Mouse (Mus musculus) limb, embryonic 12.5 days (tissue): ENCODE measurements at regions not wholly inside any gene's neighbourhood (a gene's known extent, or its start where the extent isn't known, plus 50 kb on each side); places are given as distances from the start of the nearest gene placed in this dataset.

ENCODE experiments used
- ATAC-seq: fragments of 200-750 bp; cut with Nextera tagmentation; 2 replicates; pipeline ENCODE4 v1.8.0; 2017; ENCODE audit warnings: low read depth, moderate TSS enrichment; ENCODE audit not compliant: insufficient number of reproducible peaks, insufficient read depth, low FRiP score, low TSS enrichment
- H3K27ac ChIP-seq: fragments of 300-500 bp; sonication (generic); 2 replicates; pipeline ENCODE4 v1.5.1; 2016; ENCODE audit warnings: mild to moderate bottlenecking, moderate library complexity
- H3K27me3 ChIP-seq: fragments of 300-500 bp; sonication (generic); 2 replicates; pipeline ENCODE4 v1.6.1; 2016; ENCODE audit warnings: mild to moderate bottlenecking, moderate library complexity
- H3K36me3 ChIP-seq: fragments of 300-500 bp; sonication (generic); 2 replicates; pipeline ENCODE4 v1.6.1; 2016; ENCODE audit warnings: mild to moderate bottlenecking, moderate library complexity
- H3K4me1 ChIP-seq: fragments of 300-500 bp; sonication (generic); replicated peaks from 2 replicates; pipeline ENCODE4 v1.6.1; 2016
- H3K4me2 ChIP-seq: fragments of 300-500 bp; sonication (generic); 2 replicates; pipeline ENCODE4 v1.6.1; 2016; ENCODE audit warnings: mild to moderate bottlenecking, moderate library complexity
- H3K4me3 ChIP-seq: fragments of 300-500 bp; sonication (generic); replicated peaks from 2 replicates; pipeline ENCODE4 v1.5.1; 2016; ENCODE audit warnings: mild to moderate bottlenecking
- H3K9ac ChIP-seq: fragments of 300-500 bp; sonication (generic); replicated peaks from 2 replicates; pipeline ENCODE4 v1.6.1; 2016; ENCODE audit warnings: mild to moderate bottlenecking, moderate library complexity
- H3K9me3 ChIP-seq: fragments of 300-500 bp; sonication (generic); 2 replicates; pipeline ENCODE4 v1.6.1; 2016; ENCODE audit warnings: mild to moderate bottlenecking, moderate library complexity
- WGBS: fragments of 180-500 bp; shearing (Covaris S2); methylation state at CpG from one replicate; pipeline ENCODE4 v1.1.7; 2016; 5-methylcytosine and 5-hydroxymethylcytosine counted together

GRCm38 (mm10) chr12:109951884-109952456, 326.9 kb upstream of the Dio3 start:
- Histone ChIP-seq H3K27me3 (0 out of 2 replicates have a peak, but pooled peaks cover 2% of the 10 kb centered on the region), H3K27ac (0 out of 2 replicates have a peak overlapping the region, but pooled peaks have one; percentile 37), H3K9me3 (no peaks in the 10 kb centered on the region), H3K4me3 (no peak overlapping the region), H3K4me1 (peaks cover 43% of the 10 kb centered on the region), H3K36me3 (no peaks in the 10 kb centered on the region), H3K9ac (no peak overlapping the region; the same call in 1 of the 2 replicates), H3K4me2 (no peak overlapping the region)
- no peak for ATAC-seq
- WGBS: 71% methylated on average over 10 of the region's 10 CpGs

DNA sequence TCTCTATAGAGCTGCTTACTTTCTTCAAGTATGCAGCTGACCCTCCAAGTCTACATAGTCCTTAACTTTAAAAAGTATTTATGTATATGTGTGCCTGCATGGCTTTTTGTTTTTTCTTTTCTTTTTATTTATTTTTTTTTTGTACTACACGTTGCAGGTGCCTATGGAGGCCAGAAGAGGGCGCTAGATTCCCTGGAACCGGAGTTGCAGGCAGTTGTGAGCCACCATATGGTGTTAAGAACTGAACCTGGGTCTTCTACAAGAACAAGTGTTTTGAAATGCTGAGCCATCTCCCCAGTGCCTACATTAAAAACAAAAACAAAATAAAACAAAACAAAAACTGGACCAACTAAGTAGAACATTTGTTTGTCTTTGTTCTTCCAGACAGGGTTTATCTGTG, 325.9 kb upstream of the Dio3 start:
- Histone ChIP-seq H3K27me3 (no peaks in the 10 kb centered on the region), H3K4me2 (no peak overlapping the region), H3K36me3 (no peaks in the 10 kb centered on the region), H3K9me3 (no peaks in the 10 kb centered on the region), H3K4me3 (no peak overlapping the region), H3K4me1 (peaks cover 42% of the 10 kb centered on the region), H3K9ac (no peak overlapping the region), H3K27ac (no peak overlapping the region)
- no peak for ATAC-seq
- 64% methylated on average over 3 of the region's 3 CpGs for WGBS

- no peak for ATAC-seq
- Histone ChIP-seq H3K9ac (no peak overlapping the region), H3K36me3 (no peaks in the 10 kb centered on the region), H3K4me3 (no peak overlapping the region), H3K9me3 (no peaks in the 10 kb centered on the region), H3K27me3 (peaks cover 11% of the 10 kb centered on the region; the same call in 1 of the 2 replicates), H3K4me2 (no peak overlapping the region), H3K27ac (no peak overlapping the region), H3K4me1 (peaks cover 14% of the 10 kb centered on the region)
- 81% methylated on average over 3 of the region's 3 CpGs for WGBS
Measured at GRCm38 (mm10) chr12:109957305-109957704, 321.6 kb upstream of the Dio3 start.

DNA sequence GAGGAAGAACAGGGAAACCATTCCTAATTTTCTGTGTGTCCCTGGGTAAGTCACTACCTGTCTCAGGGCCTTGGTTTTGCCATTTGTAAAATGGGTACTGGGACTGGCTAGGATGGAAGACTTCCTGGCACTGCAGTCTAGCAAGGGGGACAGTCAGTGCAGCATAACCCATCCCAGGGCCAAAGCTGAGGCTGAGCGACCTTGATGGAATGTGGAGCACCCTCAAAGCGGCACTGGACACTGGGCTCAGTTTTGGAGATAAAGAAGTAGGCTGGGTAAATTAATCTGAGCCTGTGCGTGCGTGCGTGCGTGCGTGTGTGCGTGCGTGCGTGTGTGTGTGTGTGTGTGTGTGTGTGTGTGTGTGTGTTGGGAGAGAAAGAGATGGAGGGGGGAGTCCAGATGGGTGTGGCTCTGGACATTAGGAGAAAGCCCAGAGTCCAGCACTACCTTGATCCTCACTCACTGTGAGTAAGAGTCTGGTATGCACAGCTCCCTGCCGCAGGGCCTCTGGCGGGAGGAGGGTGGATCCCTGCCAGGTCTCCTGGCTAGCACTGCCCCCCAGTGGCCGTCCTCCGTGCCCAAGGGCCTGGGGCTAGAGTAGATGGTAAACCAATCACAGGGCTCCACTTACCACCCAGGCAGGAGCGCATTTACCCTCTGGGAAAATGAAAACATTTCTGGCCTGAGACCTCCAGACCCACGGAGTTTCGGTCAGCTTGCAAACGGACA, 320.3 kb upstream of the Dio3 start:
- Histone ChIP-seq H3K36me3 (no peaks in the 10 kb centered on the region), H3K4me1 (peaks cover 13% of the 10 kb centered on the region), H3K27me3 (peaks cover 15% of the 10 kb centered on the region; the same call in 1 of the 2 replicates), H3K9me3 (no peaks in the 10 kb centered on the region), H3K9ac (no peak overlapping the region), H3K4me2 (no peak overlapping the region), H3K4me3 (no peak overlapping the region), H3K27ac (no peak overlapping the region)
- WGBS: 45% methylated on average over 18 of the region's 18 CpGs
- ATAC-seq: peak; percentile 82

DNA sequence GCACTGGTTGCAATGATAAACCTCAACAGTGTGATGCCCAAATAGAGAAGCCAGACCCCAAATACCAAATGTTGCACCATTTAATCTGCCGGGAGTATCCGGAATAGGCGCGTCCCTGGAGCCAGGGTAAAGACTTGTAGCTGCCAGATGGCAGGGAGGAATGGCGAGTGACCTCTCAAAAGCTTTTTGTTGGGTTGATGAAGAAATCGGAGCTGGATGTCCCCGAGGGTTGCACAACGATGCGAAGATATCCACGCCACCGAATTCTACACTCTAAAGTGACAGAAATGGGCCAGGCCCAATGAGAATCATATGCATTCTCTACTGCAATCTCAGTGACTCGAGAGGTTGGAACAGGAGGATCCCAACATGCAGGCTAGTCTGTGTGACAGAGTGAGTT, 312.1 kb upstream of the Dio3 start:
- Histone ChIP-seq H3K36me3 (no peaks in the 10 kb centered on the region), H3K4me3 (no peak overlapping the region), H3K27ac (no peak overlapping the region), H3K4me1 (no peaks in the 10 kb centered on the region), H3K4me2 (no peak overlapping the region), H3K27me3 (peaks cover 17% of the 10 kb centered on the region), H3K9me3 (no peaks in the 10 kb centered on the region), H3K9ac (no peak overlapping the region)
- 90% methylated on average over 12 of the region's 12 CpGs for WGBS
- no peak for ATAC-seq

DNA sequence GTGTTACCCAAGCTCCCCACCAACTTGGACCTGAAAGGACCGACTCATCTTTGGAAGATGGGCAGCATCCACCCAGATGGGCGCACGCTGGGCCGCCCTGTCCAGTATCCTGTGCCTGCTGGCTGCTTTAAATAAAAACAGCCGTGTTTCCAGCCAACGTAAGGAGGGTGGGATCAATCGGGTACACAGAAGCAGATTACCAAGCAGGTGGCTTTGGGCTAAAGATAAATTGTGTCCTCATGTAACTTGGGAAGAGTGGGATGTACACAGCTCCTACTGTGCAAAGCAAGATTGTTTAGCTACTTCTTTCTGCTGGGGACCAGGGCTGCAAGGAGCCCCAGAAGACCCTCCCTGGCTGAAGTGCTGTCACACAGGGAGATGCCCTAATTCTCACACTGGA, 310.6 kb upstream of the Dio3 start:
- no peaks in the 10 kb centered on the region for H3K36me3 ChIP-seq
- H3K27me3 ChIP-seq: peaks cover 16% of the 10 kb centered on the region
- H3K27ac ChIP-seq: no peak overlapping the region
- 0 out of 2 replicates have a peak overlapping the region, but pooled peaks have one; percentile 3 for H3K9ac ChIP-seq
- no peak overlapping the region for H3K4me2 ChIP-seq
- ATAC-seq: no peak
- no peaks in the 10 kb centered on the region for H3K9me3 ChIP-seq
- WGBS: 73% methylated on average over 7 of the region's 7 CpGs
- no peak overlapping the region for H3K4me3 ChIP-seq
- H3K4me1 ChIP-seq: no peaks in the 10 kb centered on the region

DNA sequence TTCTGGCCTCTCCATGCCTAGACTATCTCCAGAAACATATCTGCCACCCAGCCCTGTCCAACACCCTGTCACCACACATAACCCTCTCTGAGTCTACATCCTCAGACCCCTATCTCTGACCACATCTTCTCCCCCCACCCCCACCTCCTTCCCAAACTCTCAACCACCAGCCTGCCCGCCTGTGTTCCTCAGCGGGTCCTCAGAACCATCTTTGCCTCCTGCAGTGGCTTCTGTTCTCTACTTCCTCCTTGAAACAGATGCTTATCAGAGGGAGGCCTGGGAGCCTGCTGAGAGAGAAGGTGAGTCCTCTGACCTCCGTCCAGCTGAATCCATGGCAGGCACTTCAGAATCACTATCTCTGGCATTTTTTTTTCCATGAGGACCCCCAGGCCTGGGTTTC, 307.4 kb upstream of the Dio3 start:
- H3K9me3 ChIP-seq: no peaks in the 10 kb centered on the region
- H3K36me3 ChIP-seq: no peaks in the 10 kb centered on the region
- H3K4me1 ChIP-seq: no peaks in the 10 kb centered on the region
- no peak overlapping the region for H3K27ac ChIP-seq
- no peak for ATAC-seq
- WGBS: 70% methylated on average over 3 of the region's 3 CpGs
- H3K4me2 ChIP-seq: no peak overlapping the region
- no peak overlapping the region for H3K4me3 ChIP-seq
- H3K9ac ChIP-seq: no peak overlapping the region
- peaks cover 5% of the 10 kb centered on the region for H3K27me3 ChIP-seq

GRCm38 (mm10) chr12:109972366-109973015, 306.4 kb upstream of the Dio3 start:
- H3K9ac ChIP-seq: no peak overlapping the region
- no peaks in the 10 kb centered on the region for H3K9me3 ChIP-seq
- H3K4me2 ChIP-seq: no peak overlapping the region
- H3K36me3 ChIP-seq: no peaks in the 10 kb centered on the region
- H3K27me3 ChIP-seq: peaks cover 5% of the 10 kb centered on the region
- no peak overlapping the region for H3K4me3 ChIP-seq
- WGBS: 66% methylated on average over 5 of the region's 5 CpGs
- ATAC-seq: no peak
- no peaks in the 10 kb centered on the region for H3K4me1 ChIP-seq
- H3K27ac ChIP-seq: no peak overlapping the region

DNA sequence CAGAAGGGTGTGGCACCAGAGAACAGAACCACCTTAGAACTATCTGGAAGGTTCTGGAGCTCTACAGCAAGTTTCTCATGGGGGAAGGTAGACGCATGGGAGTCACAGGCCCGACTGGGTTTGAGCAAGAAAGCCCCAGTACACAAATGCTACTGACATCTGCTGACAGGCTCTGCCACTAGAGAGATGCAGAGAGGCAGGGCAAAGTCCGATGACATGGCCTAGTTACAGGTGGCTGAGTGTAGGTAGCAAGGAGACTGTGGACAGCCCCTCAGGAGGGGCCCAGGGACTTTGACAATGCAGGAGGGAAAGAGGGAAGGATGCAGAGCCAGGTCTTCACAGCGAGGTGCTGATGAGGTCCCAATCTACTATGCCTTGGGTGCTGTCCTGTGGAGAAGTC, 305.3 kb upstream of the Dio3 start:
- Histone ChIP-seq H3K27me3 (peaks cover 5% of the 10 kb centered on the region; the same call in 1 of the 2 replicates), H3K36me3 (no peaks in the 10 kb centered on the region), H3K9me3 (no peaks in the 10 kb centered on the region), H3K4me1 (no peaks in the 10 kb centered on the region), H3K9ac (no peak overlapping the region), H3K4me2 (no peak overlapping the region), H3K27ac (no peak overlapping the region), H3K4me3 (no peak overlapping the region)
- ATAC-seq: no peak
- 77% methylated on average over 4 of the region's 4 CpGs for WGBS

DNA sequence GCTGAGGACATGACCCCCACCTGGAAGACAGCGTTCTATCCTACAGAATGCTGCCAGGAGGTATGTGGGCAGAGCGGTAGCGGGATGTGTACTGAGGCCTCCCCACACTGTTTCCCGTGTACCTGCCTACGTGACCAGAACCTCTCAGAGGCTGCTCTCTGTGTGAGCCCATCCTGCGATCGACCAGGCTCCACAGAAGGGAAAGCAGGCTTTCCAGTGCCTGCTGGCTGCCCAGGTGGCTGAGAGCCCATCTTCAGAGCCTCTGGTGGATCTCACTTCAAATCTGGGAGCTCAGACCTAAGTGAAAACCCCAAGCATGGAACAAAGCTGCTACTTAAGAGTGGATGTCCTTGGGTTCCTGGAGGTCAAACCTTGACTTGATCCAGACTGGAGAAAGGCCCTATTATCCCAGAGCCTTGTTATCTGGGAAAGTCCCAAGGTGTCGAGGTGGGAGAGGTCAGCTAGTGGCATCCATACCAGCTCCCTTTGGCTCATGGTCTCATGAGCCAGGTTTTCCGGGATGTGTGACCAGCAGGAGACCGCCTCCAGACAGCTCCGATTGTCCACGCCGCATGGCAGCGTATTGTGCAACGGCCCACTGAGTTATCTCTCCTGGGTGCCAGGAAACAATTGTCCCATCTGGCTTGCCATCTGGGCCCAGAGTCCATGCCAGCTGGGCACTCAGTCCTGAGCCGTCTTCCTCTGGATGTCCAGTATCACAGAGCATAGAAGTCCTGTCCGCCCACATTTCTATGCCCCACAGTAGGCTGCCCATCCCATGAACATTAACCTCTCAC, 303.5 kb upstream of the Dio3 start:
- Histone ChIP-seq H3K4me2 (no peak overlapping the region), H3K4me3 (no peak overlapping the region), H3K27me3 (peaks cover 5% of the 10 kb centered on the region; the same call in 1 of the 2 replicates), H3K4me1 (no peaks in the 10 kb centered on the region), H3K36me3 (no peaks in the 10 kb centered on the region), H3K9ac (no peak overlapping the region), H3K27ac (no peak overlapping the region), H3K9me3 (no peaks in the 10 kb centered on the region)
- no peak for ATAC-seq
- 90% methylated on average over 17 of the region's 17 CpGs for WGBS

GRCm38 (mm10) chr12:109984651-109985050, 294.2 kb upstream of the Dio3 start:
- 76% methylated on average over 11 of the region's 11 CpGs for WGBS
- 0 out of 2 replicates have a peak, but pooled peaks cover 3% of the 10 kb centered on the region for H3K27me3 ChIP-seq
- H3K9me3 ChIP-seq: no peaks in the 10 kb centered on the region
- no peak overlapping the region for H3K27ac ChIP-seq
- H3K4me1 ChIP-seq: no peaks in the 10 kb centered on the region
- no peak for ATAC-seq
- no peak overlapping the region for H3K4me3 ChIP-seq
- H3K4me2 ChIP-seq: no peak overlapping the region
- no peaks in the 10 kb centered on the region for H3K36me3 ChIP-seq
- no peak overlapping the region for H3K9ac ChIP-seq
